Mouse (Mus musculus) limb, embryonic 12.5 days (tissue): Measurements from ENCODE around the gene Gnat2. TPM values are rescaled to one million over a fixed set of nuclear protein-coding genes. Genes with fewer than 3 reads are reported as not detected.
A peak's percentile ranks its signal among the peaks of the same experiment; 100 is the strongest.

ENCODE experiments used
- ATAC-seq: fragments of 200-750 bp; cut with Nextera tagmentation; 2 replicates; pipeline ENCODE4 v1.8.0; 2017; ENCODE audit warnings: low read depth, moderate TSS enrichment; ENCODE audit not compliant: insufficient number of reproducible peaks, insufficient read depth, low FRiP score, low TSS enrichment
- H3K27ac ChIP-seq: fragments of 300-500 bp; sonication (generic); 2 replicates; pipeline ENCODE4 v1.5.1; 2016; ENCODE audit warnings: mild to moderate bottlenecking, moderate library complexity
- H3K27me3 ChIP-seq: fragments of 300-500 bp; sonication (generic); 2 replicates; pipeline ENCODE4 v1.6.1; 2016; ENCODE audit warnings: mild to moderate bottlenecking, moderate library complexity
- H3K36me3 ChIP-seq: fragments of 300-500 bp; sonication (generic); 2 replicates; pipeline ENCODE4 v1.6.1; 2016; ENCODE audit warnings: mild to moderate bottlenecking, moderate library complexity
- H3K4me1 ChIP-seq: fragments of 300-500 bp; sonication (generic); replicated peaks from 2 replicates; pipeline ENCODE4 v1.6.1; 2016
- H3K4me2 ChIP-seq: fragments of 300-500 bp; sonication (generic); 2 replicates; pipeline ENCODE4 v1.6.1; 2016; ENCODE audit warnings: mild to moderate bottlenecking, moderate library complexity
- H3K4me3 ChIP-seq: fragments of 300-500 bp; sonication (generic); replicated peaks from 2 replicates; pipeline ENCODE4 v1.5.1; 2016; ENCODE audit warnings: mild to moderate bottlenecking
- H3K9ac ChIP-seq: fragments of 300-500 bp; sonication (generic); replicated peaks from 2 replicates; pipeline ENCODE4 v1.6.1; 2016; ENCODE audit warnings: mild to moderate bottlenecking, moderate library complexity
- H3K9me3 ChIP-seq: fragments of 300-500 bp; sonication (generic); 2 replicates; pipeline ENCODE4 v1.6.1; 2016; ENCODE audit warnings: mild to moderate bottlenecking, moderate library complexity
- WGBS: fragments of 180-500 bp; shearing (Covaris S2); methylation state at CpG from one replicate; pipeline ENCODE4 v1.1.7; 2016; 5-methylcytosine and 5-hydroxymethylcytosine counted together
- polyA plus RNA-seq: library from polyadenylated mRNA; unstranded; fragments of >200 nt; fragmentation: Nextera tagmentation; extraction: Ambion mirVana; gene quantifications from 2 replicates; pipeline ENCODE4 v1.2.1, GENCODE M21; 2016

Gene Gnat2
- polyA plus RNA-seq, 1 experiment from 2014 or later, result 0.55 TPM

DNA sequence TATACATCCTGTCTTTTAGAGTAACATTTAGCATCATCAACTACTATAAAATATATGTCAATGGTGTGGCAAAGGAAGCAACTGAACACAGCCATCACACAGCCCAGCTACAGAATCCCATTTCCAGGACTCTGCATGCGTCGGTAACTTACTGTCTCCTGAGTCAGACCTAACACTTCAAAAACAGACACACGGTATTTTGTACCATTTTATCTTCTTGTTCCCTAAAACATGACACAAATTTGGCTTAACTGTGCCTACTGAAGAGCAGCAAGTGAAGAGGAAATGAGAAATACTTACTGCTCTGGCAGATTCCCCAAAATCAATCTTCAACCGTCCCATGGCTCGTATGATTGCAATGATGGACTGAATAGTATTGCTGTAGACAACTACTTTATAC, 30.7 kb downstream of the Gnat2 start:
- no peak for ATAC-seq
- Histone ChIP-seq H3K4me3 (no peak overlapping the region), H3K27ac (no peak overlapping the region), H3K4me2 (no peak overlapping the region), H3K9ac (no peak overlapping the region), H3K36me3 (peaks cover 48% of the 10 kb centered on the region), H3K4me1 (peaks cover 3% of the 10 kb centered on the region; the same call in 1 of the 2 replicates), H3K27me3 (no peaks in the 10 kb centered on the region), H3K9me3 (no peaks in the 10 kb centered on the region)
- 95% methylated on average over 5 of the region's 5 CpGs for WGBS

DNA sequence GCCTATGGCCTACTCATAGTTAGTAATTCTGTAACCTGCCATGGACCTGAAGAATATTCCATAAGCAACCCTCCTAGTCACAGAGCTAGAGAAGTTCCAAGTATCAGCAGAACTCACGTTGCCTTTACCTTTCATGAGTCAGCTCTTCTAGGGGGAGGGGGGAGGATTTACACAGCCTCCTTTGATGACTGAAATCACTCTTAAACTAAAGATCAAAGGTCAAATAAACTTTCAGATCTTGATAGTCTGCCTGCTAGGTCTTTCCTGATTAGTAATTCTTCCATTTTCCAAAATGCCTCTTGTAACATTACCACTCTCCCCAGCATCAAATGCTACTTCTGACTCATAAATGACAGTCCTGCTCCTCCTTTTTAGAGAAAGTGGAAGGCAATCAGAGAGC, 31.5 kb downstream of the Gnat2 start:
- peaks cover 39% of the 10 kb centered on the region for H3K36me3 ChIP-seq
- peaks cover 11% of the 10 kb centered on the region for H3K4me1 ChIP-seq
- WGBS, result 43% methylated on average over 1 of the region's 1 CpGs
- no peaks in the 10 kb centered on the region for H3K27me3 ChIP-seq
- no peak overlapping the region for H3K27ac ChIP-seq
- no peak overlapping the region for H3K4me3 ChIP-seq
- no peaks in the 10 kb centered on the region for H3K9me3 ChIP-seq
- no peak for ATAC-seq
- H3K9ac ChIP-seq, result no peak overlapping the region
- no peak overlapping the region for H3K4me2 ChIP-seq

DNA sequence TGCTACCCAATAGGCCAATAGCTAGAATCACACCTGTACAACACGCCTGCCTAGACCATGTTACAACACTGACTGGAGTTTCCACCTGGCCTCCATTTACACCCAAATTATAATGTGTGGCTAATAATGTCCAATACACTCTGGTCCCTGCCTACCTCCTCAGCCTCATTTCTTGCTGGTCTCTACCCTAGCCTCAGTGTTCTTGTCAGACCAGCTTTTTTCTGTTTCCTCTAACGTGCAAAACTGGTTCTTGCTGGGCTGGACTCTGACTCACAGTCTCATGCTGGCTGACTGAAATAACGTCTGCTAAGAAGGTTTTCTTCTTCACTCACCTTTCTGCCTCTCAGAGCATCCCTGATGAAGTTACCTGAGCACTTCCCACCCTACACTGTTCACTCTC, 33.7 kb downstream of the Gnat2 start:
- Histone ChIP-seq H3K27ac (no peak overlapping the region), H3K4me2 (no peak overlapping the region), H3K4me3 (no peak overlapping the region), H3K9ac (no peak overlapping the region), H3K4me1 (peaks cover 18% of the 10 kb centered on the region), H3K9me3 (no peaks in the 10 kb centered on the region), H3K36me3 (peaks cover 19% of the 10 kb centered on the region), H3K27me3 (no peaks in the 10 kb centered on the region)
- ATAC-seq, result no peak
- 91% methylated on average over 3 of the region's 3 CpGs for WGBS

DNA sequence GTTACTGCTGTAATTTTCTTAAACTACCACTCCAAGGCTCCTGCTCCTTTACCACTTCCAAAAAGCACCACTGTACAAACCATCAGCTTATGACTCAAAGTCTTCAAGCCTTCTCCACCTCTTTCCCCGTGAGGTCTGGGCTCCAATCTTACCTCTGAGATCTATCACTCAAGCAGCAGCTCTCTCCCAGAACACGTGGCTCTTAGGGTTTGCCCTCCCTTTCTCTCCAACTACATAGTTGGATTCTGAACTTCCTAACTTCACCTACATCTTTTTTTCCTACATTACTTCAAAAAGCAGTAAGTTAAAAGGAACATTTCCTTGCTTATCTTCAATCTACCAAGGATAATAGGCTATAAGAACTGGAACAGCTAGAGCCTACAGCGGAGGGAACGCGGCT, 35.9 kb downstream of the Gnat2 start:
- Histone ChIP-seq H3K4me3 (no peak overlapping the region), H3K36me3 (peaks cover 3% of the 10 kb centered on the region; the same call in 1 of the 2 replicates), H3K27ac (0 out of 2 replicates have a peak overlapping the region, but pooled peaks have one; percentile 35), H3K9me3 (no peaks in the 10 kb centered on the region), H3K27me3 (no peaks in the 10 kb centered on the region), H3K9ac (no peak overlapping the region), H3K4me1 (peaks cover 18% of the 10 kb centered on the region), H3K4me2 (no peak overlapping the region)
- WGBS, result 75% methylated on average over 5 of the region's 5 CpGs
- no peak for ATAC-seq

DNA sequence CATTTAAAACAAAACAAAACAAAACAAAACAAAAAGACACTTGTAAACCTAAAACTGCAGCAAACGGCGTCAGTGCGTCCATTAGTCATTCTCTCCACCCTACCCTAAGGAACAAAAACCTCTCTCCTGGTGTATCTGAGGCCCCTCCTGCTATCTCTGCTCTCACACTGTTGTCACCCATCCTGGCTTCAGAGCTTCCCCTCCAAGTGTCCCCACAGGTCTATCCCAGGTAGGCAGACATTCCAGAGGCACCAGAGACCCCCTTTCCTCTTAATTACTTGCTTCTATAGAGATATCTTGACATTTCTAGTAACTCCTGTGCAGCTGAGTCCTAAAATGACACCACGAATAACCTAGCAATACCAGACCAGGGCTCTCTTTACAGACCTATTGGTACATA, 36.8 kb downstream of the Gnat2 start:
- no peak for ATAC-seq
- no peak overlapping the region for H3K4me3 ChIP-seq
- 89% methylated on average over 4 of the region's 4 CpGs for WGBS

DNA sequence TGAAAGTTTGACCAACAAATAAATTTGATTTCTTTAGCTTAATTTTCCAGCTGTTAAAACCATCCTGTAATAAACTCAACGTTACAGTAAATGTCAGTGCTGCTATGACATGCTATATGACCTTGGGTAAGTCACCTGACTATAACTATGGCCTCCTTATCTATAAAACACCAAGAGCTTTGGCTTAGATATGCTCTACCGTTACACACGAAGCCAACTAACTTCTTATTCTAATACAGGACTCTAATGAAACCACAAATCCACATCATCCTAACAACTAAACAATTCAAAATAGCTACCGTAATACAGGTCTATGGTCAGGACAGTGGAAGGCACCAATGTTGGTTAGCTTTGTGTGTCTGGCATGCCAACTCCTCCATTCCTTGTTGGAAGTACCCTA, 37.2 kb downstream of the Gnat2 start:
- H3K9ac ChIP-seq, result no peak overlapping the region
- no peaks in the 10 kb centered on the region for H3K27me3 ChIP-seq
- H3K27ac ChIP-seq, result no peak overlapping the region
- H3K4me1 ChIP-seq, result peaks cover 18% of the 10 kb centered on the region
- no peak for ATAC-seq
- H3K9me3 ChIP-seq, result no peaks in the 10 kb centered on the region
- no peak overlapping the region for H3K4me2 ChIP-seq
- peaks cover under 1% of the 10 kb centered on the region; the same call in 1 of the 2 replicates for H3K36me3 ChIP-seq
- H3K4me3 ChIP-seq, result no peak overlapping the region
- WGBS, result 89% methylated on average over 4 of the region's 4 CpGs

More for the DNA sequence above, 36.8 kb downstream of the Gnat2 start:
- H3K36me3 ChIP-seq, result peaks cover 3% of the 10 kb centered on the region; the same call in 1 of the 2 replicates
- no peak overlapping the region for H3K27ac ChIP-seq
- H3K4me1 ChIP-seq, result peaks cover 18% of the 10 kb centered on the region
- no peak overlapping the region for H3K4me2 ChIP-seq
- H3K9ac ChIP-seq, result no peak overlapping the region
- no peaks in the 10 kb centered on the region for H3K9me3 ChIP-seq
- H3K27me3 ChIP-seq, result no peaks in the 10 kb centered on the region

DNA sequence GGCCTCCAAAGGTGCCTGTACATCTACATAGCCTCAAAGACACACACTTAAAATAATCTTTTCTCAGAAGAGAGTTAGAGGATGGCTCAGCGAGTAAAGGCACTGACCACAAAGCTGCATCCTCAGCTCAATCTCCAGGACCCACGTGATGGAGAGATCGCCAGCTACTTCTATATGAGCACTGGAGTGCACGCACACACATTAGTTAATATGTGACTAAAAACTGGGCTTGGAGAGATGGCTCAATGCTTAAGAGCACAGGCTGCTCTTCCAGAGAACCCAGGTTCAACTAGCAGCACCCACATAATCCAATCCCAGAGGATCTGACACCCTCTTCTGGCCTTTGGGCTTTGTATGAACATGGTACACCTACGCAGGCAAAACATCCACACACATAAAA, 38.6 kb downstream of the Gnat2 start:
- Histone ChIP-seq H3K4me3 (no peak overlapping the region), H3K36me3 (no peaks in the 10 kb centered on the region), H3K27me3 (no peaks in the 10 kb centered on the region), H3K4me1 (peaks cover 18% of the 10 kb centered on the region), H3K9ac (no peak overlapping the region), H3K4me2 (no peak overlapping the region), H3K9me3 (no peaks in the 10 kb centered on the region), H3K27ac (no peak overlapping the region)
- 93% methylated on average over 5 of the region's 5 CpGs for WGBS
- ATAC-seq, result no peak

DNA sequence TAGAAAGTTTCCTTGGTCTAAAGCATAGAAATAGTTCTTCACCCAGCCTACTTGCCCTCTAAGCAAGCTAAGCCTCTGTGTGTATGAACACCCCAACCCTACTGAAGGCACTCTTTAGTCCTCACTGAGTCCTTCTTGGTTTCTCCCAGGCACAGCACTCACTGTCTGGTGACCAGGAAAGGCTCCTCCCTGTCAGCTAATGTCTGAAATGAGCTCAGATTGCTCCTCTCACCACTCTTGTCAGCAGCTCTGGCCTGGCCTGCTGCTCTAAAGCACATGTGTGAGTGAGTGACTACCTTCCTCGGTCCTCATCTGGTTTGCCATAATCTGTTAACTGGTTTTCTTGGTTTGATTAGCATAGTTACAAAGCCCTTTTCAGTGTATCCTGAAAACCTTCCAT, 39.2 kb downstream of the Gnat2 start:
- Histone ChIP-seq H3K4me1 (peaks cover 18% of the 10 kb centered on the region), H3K9ac (no peak overlapping the region), H3K27me3 (no peaks in the 10 kb centered on the region), H3K9me3 (no peaks in the 10 kb centered on the region), H3K4me3 (no peak overlapping the region), H3K27ac (no peak overlapping the region), H3K4me2 (no peak overlapping the region), H3K36me3 (peaks cover 2% of the 10 kb centered on the region)
- WGBS, result 81% methylated on average over 1 of the region's 1 CpGs
- ATAC-seq, result no peak

DNA sequence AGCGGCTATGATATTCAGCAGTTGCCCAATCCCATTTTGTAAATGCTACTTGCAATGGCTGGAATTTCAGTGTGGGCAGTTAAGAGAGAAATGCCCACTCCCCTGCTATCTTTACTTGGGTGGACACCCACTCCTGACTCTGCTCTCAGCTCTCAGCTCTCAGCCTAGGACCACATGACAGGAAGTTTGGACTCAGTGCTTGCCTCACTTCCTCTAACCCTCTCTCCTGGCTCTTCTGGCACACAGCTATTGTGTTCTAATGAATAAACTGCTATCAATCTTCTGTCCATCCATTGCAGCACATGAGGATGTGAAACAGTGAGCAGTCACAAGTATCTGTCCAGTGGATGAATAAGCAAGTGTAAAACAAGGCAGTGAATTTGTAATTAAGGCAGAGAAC, 39.9 kb downstream of the Gnat2 start:
- WGBS, result 88% methylated on average over 1 of the region's 1 CpGs
- Histone ChIP-seq H3K4me3 (no peak overlapping the region), H3K27ac (no peak overlapping the region), H3K9me3 (no peaks in the 10 kb centered on the region), H3K36me3 (peaks cover 7% of the 10 kb centered on the region), H3K4me1 (peaks cover 18% of the 10 kb centered on the region), H3K9ac (no peak overlapping the region), H3K27me3 (no peaks in the 10 kb centered on the region), H3K4me2 (no peak overlapping the region)
- no peak for ATAC-seq

DNA sequence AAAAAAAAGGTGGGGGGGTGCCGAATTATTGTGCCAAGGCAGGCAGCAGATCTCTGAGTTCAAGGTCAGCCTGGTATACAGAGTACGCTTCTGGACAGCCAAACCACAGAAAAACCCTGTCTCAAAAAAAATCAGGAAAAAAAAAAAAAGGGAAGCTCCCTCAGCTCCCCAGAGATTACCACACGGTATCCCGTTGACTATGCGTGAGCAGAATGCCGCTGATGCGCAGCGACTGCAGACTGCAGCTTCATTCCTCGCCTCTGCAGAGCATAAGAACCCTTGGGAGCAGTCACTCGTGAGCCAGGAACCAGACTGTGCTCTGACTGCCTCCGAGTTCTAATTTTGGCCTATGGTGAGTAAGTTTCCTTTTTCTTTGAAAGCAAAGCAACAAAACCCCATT, 42.1 kb downstream of the Gnat2 start:
- ATAC-seq, result no peak
- 0 out of 2 replicates have a peak, but pooled peaks cover 1% of the 10 kb centered on the region for H3K4me1 ChIP-seq
- no peaks in the 10 kb centered on the region for H3K9me3 ChIP-seq
- 87% methylated on average over 11 of the region's 11 CpGs for WGBS
- H3K4me2 ChIP-seq, result no peak overlapping the region
- no peaks in the 10 kb centered on the region for H3K27me3 ChIP-seq
- H3K36me3 ChIP-seq, result peaks cover 13% of the 10 kb centered on the region
- no peak overlapping the region for H3K27ac ChIP-seq
- no peak overlapping the region for H3K4me3 ChIP-seq
- no peak overlapping the region for H3K9ac ChIP-seq

DNA sequence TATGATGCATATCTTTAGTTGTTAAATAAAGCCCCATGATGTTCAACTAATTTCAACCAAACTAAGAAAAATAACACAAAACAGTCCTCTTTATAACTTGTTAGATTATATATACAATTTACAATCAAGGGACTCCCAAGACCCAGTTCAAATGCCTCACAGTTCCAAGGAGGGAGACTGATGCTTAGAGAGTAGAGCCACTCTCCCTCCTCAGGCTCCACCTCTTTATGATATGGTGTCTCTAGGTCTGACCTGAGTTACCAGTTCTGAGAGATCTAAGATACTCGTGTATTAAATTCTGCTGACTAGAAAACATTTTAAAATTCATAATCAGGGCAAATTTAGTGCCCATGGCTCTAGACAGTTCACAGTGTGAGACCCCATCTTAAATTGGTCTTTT, 46.5 kb downstream of the Gnat2 start:
- no peak for ATAC-seq
- H3K4me3 ChIP-seq, result no peak overlapping the region
- H3K27me3 ChIP-seq, result no peaks in the 10 kb centered on the region
- no peaks in the 10 kb centered on the region for H3K9me3 ChIP-seq
- no peak overlapping the region for H3K27ac ChIP-seq
- H3K4me2 ChIP-seq, result no peak overlapping the region
- H3K36me3 ChIP-seq, result peaks cover 26% of the 10 kb centered on the region
- WGBS, result 82% methylated on average over 1 of the region's 1 CpGs
- H3K9ac ChIP-seq, result no peak overlapping the region
- no peaks in the 10 kb centered on the region; the same call in 1 of the 2 replicates for H3K4me1 ChIP-seq

DNA sequence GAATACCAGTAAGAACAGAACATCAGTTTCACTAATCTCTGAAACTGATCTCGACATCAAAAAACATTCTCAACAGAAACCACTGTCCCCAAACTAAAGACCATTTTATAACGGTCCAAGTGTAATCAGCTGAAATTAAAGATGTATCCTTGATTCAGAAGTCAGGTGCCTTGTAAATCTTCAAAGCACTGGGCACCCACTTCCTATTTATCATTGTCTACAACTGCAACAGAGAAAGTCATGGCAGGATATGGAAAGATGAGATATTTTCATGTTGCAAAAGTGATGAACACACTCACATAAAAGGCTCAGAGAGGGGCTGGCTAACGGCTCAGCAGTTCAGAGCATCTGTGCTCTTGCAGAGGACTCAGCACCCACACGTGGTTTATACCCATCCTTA, 48.2 kb downstream of the Gnat2 start:
- Histone ChIP-seq H3K27me3 (no peaks in the 10 kb centered on the region), H3K4me3 (no peak overlapping the region), H3K4me1 (peaks cover 9% of the 10 kb centered on the region), H3K9me3 (no peaks in the 10 kb centered on the region), H3K27ac (no peak overlapping the region), H3K36me3 (peaks cover 26% of the 10 kb centered on the region), H3K9ac (no peak overlapping the region), H3K4me2 (no peak overlapping the region)
- 86% methylated on average over 4 of the region's 4 CpGs for WGBS
- no peak for ATAC-seq
